Mouse (Mus musculus) liver, embryonic 14 days (tissue): ENCODE results near the gene Nt5c. TPM values are rescaled to one million over a fixed set of nuclear protein-coding genes. Genes with fewer than 3 reads are reported as not detected.

Experiments
- polyA plus RNA-seq: library from polyadenylated mRNA; depleted of rRNA; stranded (reverse); fragments of >200 nt; gene quantifications from 2 replicates; pipeline ENCODE4 v1.2.3, GENCODE M21; 2012; rRNA removed

Gene Nt5c
- polyA plus RNA-seq, result 26.9 and 30.1 TPM in 2 replicates

DNA sequence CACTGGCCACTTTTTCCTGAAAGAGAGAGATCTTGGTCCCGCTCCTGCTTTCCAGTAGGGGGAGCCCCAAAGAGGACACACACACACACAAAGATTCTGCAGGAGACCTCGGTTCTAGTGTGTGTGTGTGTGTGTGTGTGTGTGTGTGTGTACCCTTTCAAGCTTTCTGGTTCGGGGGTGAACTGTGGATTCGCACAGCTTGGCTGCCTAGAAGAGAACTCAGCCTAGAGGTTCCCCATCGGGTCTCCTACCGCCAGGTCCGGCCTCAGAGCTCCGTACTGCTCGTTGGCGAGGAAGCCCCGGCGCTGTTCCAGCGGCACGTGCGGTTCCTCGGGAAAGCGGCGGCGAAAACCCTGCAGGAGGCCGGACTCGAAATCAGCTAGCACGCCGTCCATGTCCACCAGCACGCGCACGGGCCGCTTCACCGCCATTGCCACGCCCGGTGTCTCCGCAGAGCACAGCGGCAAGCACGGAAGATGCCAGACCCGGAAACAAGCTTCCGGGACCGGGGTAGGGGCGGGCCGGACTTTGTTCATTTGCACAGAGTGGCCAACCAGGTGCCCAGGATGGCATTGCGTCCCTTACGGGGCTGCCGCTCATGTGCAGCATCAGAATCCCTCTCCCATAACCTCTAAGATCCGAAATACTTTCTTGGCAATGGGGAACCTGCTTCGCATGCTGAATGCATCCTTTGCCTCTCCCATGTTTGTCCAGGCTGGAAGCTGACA lies at the start of gene Nt5c:
Nt5c (minus strand) TSS at position 507 of the 728 bp plus-strand sequence.

GRCm38 (mm10) chr11:115536038-115536681 lies 44.5 kb upstream of the Nt5c start, which contains the start of gene Sumo2:
Gene Sumo2, minus strand, starts transcription at chr11:115536276.

DNA sequence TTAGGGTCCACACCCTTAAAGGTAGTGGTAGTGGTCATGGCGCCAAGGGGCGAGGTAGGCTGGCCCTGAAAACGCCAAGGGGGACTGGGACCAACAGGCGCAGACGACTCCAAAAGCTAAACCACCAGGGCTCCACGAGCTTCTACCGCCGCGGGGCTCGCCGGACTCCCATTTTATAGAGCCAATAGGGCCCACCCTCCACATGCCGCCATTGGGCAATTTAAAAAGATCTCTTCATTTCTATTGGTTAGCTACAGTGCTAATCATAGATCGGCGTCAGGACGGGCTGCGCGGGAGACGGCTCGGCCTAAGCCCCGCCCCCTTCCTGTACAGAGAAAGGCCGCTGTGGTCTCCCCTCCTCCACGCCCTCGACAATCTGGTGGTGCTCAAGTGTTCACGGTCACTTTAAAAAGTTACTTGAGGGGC lies 22.6 kb upstream of the Nt5c start, which contains the start of gene Jpt1:
Jpt1 (minus strand) TSS at position 150 of the 426 bp plus-strand sequence.

DNA sequence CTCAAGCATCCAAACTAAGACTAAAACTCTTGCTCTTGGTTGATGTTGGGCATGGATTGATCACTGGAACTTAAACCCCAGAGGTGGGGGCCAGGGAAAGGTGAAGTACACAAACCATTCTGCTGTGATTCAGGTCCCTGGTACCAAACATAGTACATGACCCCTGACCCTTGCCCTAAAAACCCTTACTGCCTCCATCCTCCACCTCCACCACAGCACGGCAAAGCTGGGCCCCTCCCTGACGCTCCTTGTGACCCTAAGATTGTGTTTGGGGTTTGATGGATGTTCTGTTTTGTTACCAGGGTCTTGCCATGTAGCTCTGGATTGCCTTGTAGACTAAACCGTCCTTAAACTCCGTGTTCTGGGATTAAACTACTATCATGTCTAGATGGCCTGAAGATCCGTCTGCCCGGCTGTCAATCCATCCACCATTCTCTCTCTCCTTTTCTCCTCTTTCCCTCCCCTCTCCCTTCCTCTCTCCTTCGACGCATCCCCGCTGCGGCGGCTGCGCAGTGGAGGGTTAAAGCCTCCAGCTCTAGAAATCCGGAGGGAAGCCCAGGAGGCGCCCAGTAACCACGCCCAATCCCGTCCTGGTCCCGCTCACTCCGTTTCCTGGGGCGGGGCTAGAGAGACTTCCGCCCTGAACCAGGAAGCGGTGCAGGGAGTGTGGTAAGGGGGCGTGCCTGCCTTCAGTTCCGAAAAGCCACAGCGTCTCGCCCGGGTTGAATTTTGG lies 16.5 kb downstream of the Nt5c start, which contains the start of gene Armc7:
Armc7 (plus strand) TSS at position 643 of the 733 bp plus-strand sequence.

DNA sequence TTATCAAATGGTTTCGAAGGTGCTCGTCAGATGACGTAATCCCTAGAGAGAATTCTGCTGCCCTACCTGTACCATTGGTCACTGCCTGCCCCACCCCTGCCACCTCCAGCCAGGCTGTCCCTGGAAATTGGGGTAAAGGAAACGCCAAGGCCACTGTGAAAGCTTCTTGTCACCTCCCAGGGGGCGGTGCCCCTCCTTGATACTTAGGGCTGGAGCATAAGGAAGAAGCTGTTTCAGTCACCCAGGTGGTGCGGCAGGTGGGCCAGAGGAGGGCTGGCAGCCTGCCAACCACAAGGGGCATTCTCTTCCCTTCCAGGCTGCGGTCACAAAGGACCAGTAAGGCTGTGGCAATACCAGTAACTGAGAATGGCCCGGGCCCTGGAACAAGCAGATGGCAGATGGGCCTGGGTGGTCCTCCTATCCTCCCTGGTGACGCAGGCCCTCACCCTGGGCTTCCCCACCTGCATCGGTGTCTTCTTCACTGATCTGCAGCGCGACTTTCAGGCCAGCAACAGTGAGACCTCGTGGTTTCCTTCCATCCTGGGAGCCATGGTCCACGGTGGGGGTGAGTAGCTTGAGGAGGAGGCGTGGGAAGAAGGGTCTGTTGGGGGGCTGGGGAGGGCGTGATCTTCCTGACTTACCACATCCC lies 29.3 kb downstream of the Nt5c start, which contains the start of gene Slc16a5:
Slc16a5 (plus strand) TSS at position 232 of the 649 bp plus-strand sequence.

Other genes with a start within 250 kb of the Nt5c start
- 0.12 and 0.20 TPM in 2 replicates for gene Grin2c, start 224.6 kb downstream of the Nt5c start, polyA plus RNA-seq
- 12.0 and 14.4 TPM in 2 replicates for gene Fdxr, start 214.8 kb downstream of the Nt5c start, polyA plus RNA-seq
- 6.1 and 6.9 TPM in 2 replicates for gene Fads6, start 194.2 kb downstream of the Nt5c start, polyA plus RNA-seq
- not detected in 2 replicates for gene Otop2, start 184.7 kb downstream of the Nt5c start, polyA plus RNA-seq
- gene Ush1g, start 169.8 kb downstream of the Nt5c start, polyA plus RNA-seq, result 0.05 and 0.07 TPM in 2 replicates
- gene Otop3, start 157.1 kb downstream of the Nt5c start, polyA plus RNA-seq, result not detected in 2 replicates
- gene Hid1, start 124.1 kb downstream of the Nt5c start, polyA plus RNA-seq, result 0.57 and 0.70 TPM in 2 replicates
- 1.4 and 1.5 TPM in 2 replicates for gene Cdr2l, start 109.9 kb downstream of the Nt5c start, polyA plus RNA-seq
- 38.7 and 39.5 TPM in 2 replicates for gene Mrpl58, start 88.1 kb downstream of the Nt5c start, polyA plus RNA-seq
- 362 and 391 TPM in 2 replicates for gene Atp5h, start 71.9 kb downstream of the Nt5c start, polyA plus RNA-seq
- gene Kctd2, start 71.7 kb downstream of the Nt5c start, polyA plus RNA-seq, result 6.4 and 6.8 TPM in 2 replicates
- 0.05 TPM in 2 replicates for gene Trim80, start 51.3 kb downstream of the Nt5c start, polyA plus RNA-seq
- 0.05 TPM in 1 of 2 replicates, not detected in the other for gene Slc16a5, start 29.4 kb downstream of the Nt5c start, polyA plus RNA-seq
- gene Armc7, start 16.2 kb downstream of the Nt5c start, polyA plus RNA-seq, result 1.8 and 2.2 TPM in 2 replicates
- gene Jpt1, start 22.5 kb upstream of the Nt5c start, polyA plus RNA-seq, result 141 and 165 TPM in 2 replicates
- gene Sumo2, start 44.4 kb upstream of the Nt5c start, polyA plus RNA-seq, result 206 and 228 TPM in 2 replicates
- 103 and 121 TPM in 2 replicates for gene Nup85, start 72.6 kb upstream of the Nt5c start, polyA plus RNA-seq
- gene Mrps7, start 112.1 kb upstream of the Nt5c start, polyA plus RNA-seq, result 23.4 and 26.4 TPM in 2 replicates
- 8.0 and 9.9 TPM in 2 replicates for gene Gga3, start 112.2 kb upstream of the Nt5c start, polyA plus RNA-seq
- gene Mif4gd, start 121.1 kb upstream of the Nt5c start, polyA plus RNA-seq, result 23.5 and 27.8 TPM in 2 replicates
- gene Slc25a19, start 136.4 kb upstream of the Nt5c start, polyA plus RNA-seq, result 9.3 and 9.9 TPM in 2 replicates
- gene Grb2, start 216.7 kb upstream of the Nt5c start, polyA plus RNA-seq, result 21.8 and 24.1 TPM in 2 replicates